ENCODE assay signal across 8 mouse cellular contexts in genomic region chr3:157520433-157520832, GRCm38 (mm10). TPM values are rescaled to one million over a fixed set of nuclear protein-coding genes. Genes with fewer than 3 reads are reported as not detected.
DNase-seq lines count a peak whose midpoint lies in the region; ATAC-seq and TF ChIP-seq lines count a peak whose summit lies in the region.

No protein-coding gene starts in this region.

- DNase-seq in lung, postnatal 0 days (ENCODE audit: low spot score): peak; percentile 18
- DNase-seq in lung, adult 2 months: no peak
- DNase-seq in adrenal gland, postnatal 25 days: peak; percentile 10
- peak; percentile 54 for DNase-seq in left cerebral cortex, postnatal 4 days
- no peak for DNase-seq in spleen, postnatal 36 days (ENCODE audit: low spot score in 2 of 2)

- TF ChIP-seq POLR2A in lung, adult 2 months (IDR thresholded peaks at IDR 0.05; ENCODE audit: borderline replicate concordance, extremely low read depth, low read depth, low read length): no peak

- no peaks in the 10 kb centered on the region for H3K4me1 ChIP-seq in lung, postnatal 0 days (ENCODE audit: insufficient read depth, low read depth, low read length)
- no peaks in the 10 kb centered on the region for H3K4me1 ChIP-seq in lung, adult 2 months (ENCODE audit: control insufficient read depth, insufficient read depth, low read length)
- H3K4me1 ChIP-seq in embryonic facial prominence, embryonic 12.5 days: no peaks in the 10 kb centered on the region
- no peaks in the 10 kb centered on the region for H3K4me1 ChIP-seq in kidney, embryonic 15.5 days
- 0 out of 2 replicates have a peak, but pooled peaks cover 2% of the 10 kb centered on the region for H3K4me1 ChIP-seq in neural tube, embryonic 15.5 days

- 0% methylated on average over 1 of the region's 1 CpGs for WGBS in lung, postnatal 0 days
- WGBS in lung, adult 2 months: 3% methylated on average over 1 of the region's 1 CpGs
- 4% methylated on average over 1 of the region's 1 CpGs for WGBS in embryonic facial prominence, embryonic 12.5 days
- WGBS in kidney, embryonic 15.5 days: 3% methylated on average over 1 of the region's 1 CpGs
- 2% methylated on average over 1 of the region's 1 CpGs for WGBS in neural tube, embryonic 15.5 days

- no peak overlapping the region for H3K4me3 ChIP-seq in lung, postnatal 0 days (ENCODE audit: low read depth, low read length)
- H3K4me3 ChIP-seq in lung, adult 2 months (replicated peaks; ENCODE audit: extremely low read depth, low read depth, low read length): no peak overlapping the region
- no peak overlapping the region for H3K4me3 ChIP-seq in embryonic facial prominence, embryonic 12.5 days
- no peak overlapping the region for H3K4me3 ChIP-seq in kidney, embryonic 15.5 days (replicated peaks)
- no peak overlapping the region for H3K4me3 ChIP-seq in neural tube, embryonic 15.5 days (replicated peaks)

- H3K36me3 ChIP-seq in lung, postnatal 0 days (ENCODE audit: insufficient read depth, low read length): no peaks in the 10 kb centered on the region
- H3K36me3 ChIP-seq in embryonic facial prominence, embryonic 12.5 days: no peaks in the 10 kb centered on the region
- no peaks in the 10 kb centered on the region for H3K36me3 ChIP-seq in kidney, embryonic 15.5 days
- H3K36me3 ChIP-seq in neural tube, embryonic 15.5 days: no peaks in the 10 kb centered on the region

- TF ChIP-seq CTCF in lung, postnatal 0 days (IDR thresholded peaks at IDR 0.05): peak; percentile 69
- TF ChIP-seq CTCF in lung, adult 2 months (IDR thresholded peaks at IDR 0.05; ENCODE audit: insufficient read depth, low read length): no peak

- H3K9ac ChIP-seq in lung, postnatal 0 days (replicated peaks; ENCODE audit: low read depth): no peak overlapping the region
- no peak overlapping the region for H3K9ac ChIP-seq in embryonic facial prominence, embryonic 12.5 days
- no peak overlapping the region for H3K9ac ChIP-seq in kidney, embryonic 15.5 days
- H3K9ac ChIP-seq in neural tube, embryonic 15.5 days (replicated peaks): no peak overlapping the region

- no peak overlapping the region for H3K4me2 ChIP-seq in lung, postnatal 0 days (replicated peaks; ENCODE audit: low read depth, low read length)
- no peak overlapping the region for H3K4me2 ChIP-seq in embryonic facial prominence, embryonic 12.5 days (replicated peaks)
- no peak overlapping the region for H3K4me2 ChIP-seq in kidney, embryonic 15.5 days
- H3K4me2 ChIP-seq in neural tube, embryonic 15.5 days: no peak overlapping the region

- intact Hi-C loops in left cerebral cortex, postnatal 4 days (cut with DNase I): no loop called here

- no peak for TF ChIP-seq EP300 in lung, postnatal 0 days (IDR thresholded peaks at IDR 0.05)

- H3K9me3 ChIP-seq in lung, postnatal 0 days (ENCODE audit: low read length): no peaks in the 10 kb centered on the region
- H3K9me3 ChIP-seq in embryonic facial prominence, embryonic 12.5 days: no peaks in the 10 kb centered on the region
- no peaks in the 10 kb centered on the region for H3K9me3 ChIP-seq in kidney, embryonic 15.5 days (replicated peaks)
- H3K9me3 ChIP-seq in neural tube, embryonic 15.5 days (replicated peaks): no peaks in the 10 kb centered on the region

- no peak for ATAC-seq in lung, postnatal 0 days
- peak; percentile 61; the same call in 1 of the 2 replicates for ATAC-seq in embryonic facial prominence, embryonic 12.5 days (ENCODE audit: insufficient number of reproducible peaks, insufficient read depth, low FRiP score, low TSS enrichment)
- ATAC-seq in kidney, embryonic 15.5 days (replicated peaks; ENCODE audit: low FRiP score): 0 out of 2 replicates have a peak, but pooled peaks have one; percentile 22
- peak; percentile 84; the same call in 1 of the 2 replicates for ATAC-seq in neural tube, embryonic 15.5 days (ENCODE audit: low FRiP score)

- no peaks in the 10 kb centered on the region for H3K27me3 ChIP-seq in lung, postnatal 0 days (replicated peaks; ENCODE audit: insufficient read depth, low read length)
- peaks cover 8% of the 10 kb centered on the region; the same call in 1 of the 2 replicates for H3K27me3 ChIP-seq in embryonic facial prominence, embryonic 12.5 days
- peaks cover 9% of the 10 kb centered on the region; the same call in 1 of the 2 replicates for H3K27me3 ChIP-seq in kidney, embryonic 15.5 days
- H3K27me3 ChIP-seq in neural tube, embryonic 15.5 days (replicated peaks): peaks cover 12% of the 10 kb centered on the region

- H3K27ac ChIP-seq in lung, postnatal 0 days (ENCODE audit: low read length): no peak overlapping the region
- H3K27ac ChIP-seq in embryonic facial prominence, embryonic 12.5 days: no peak overlapping the region
- no peak overlapping the region for H3K27ac ChIP-seq in kidney, embryonic 15.5 days
- H3K27ac ChIP-seq in neural tube, embryonic 15.5 days (replicated peaks): no peak overlapping the region

RNA-seq across cellular contexts. Expression of gene Zranb2, which starts 13.5 kb away (rescaled TPM):
- polyA plus RNA-seq in lung, postnatal 0 days (2015; fragmentation: Nextera tagmentation; extraction: Ambion mirVana): 50.3 and 52.2 TPM in 2 replicates
- polyA plus RNA-seq in lung, adult 2 months (2012; rRNA removed): 4.0 and 6.8 TPM in 2 replicates
- total RNA-seq in adrenal gland, postnatal 25 days (2021): 75.9 and 81.4 TPM in 2 replicates
- 115 and 125 TPM in 2 replicates for polyA plus RNA-seq in embryonic facial prominence, embryonic 12.5 days (2016; fragmentation: Nextera tagmentation; extraction: Ambion mirVana)
- 99.5 and 107 TPM in 2 replicates for polyA plus RNA-seq in kidney, embryonic 15.5 days (2015; fragmentation: Nextera tagmentation; extraction: Ambion mirVana)
- 100 to 1,000 TPM; 122 to 127 TPM for total RNA-seq in left cerebral cortex, postnatal 4 days (2021)
- 92.2 and 92.7 TPM in 2 replicates for polyA plus RNA-seq in neural tube, embryonic 15.5 days (2015; fragmentation: Nextera tagmentation; extraction: Ambion mirVana)

RNA-seq across cellular contexts. Expression of gene Ptger3, which starts 46.3 kb away (rescaled TPM):
- 10.3 and 14.3 TPM in 2 replicates for polyA plus RNA-seq in lung, postnatal 0 days (2015; fragmentation: Nextera tagmentation; extraction: Ambion mirVana)
- polyA plus RNA-seq in lung, adult 2 months (2012; rRNA removed): 5.8 and 6.7 TPM in 2 replicates
- 11.0 and 12.5 TPM in 2 replicates for total RNA-seq in adrenal gland, postnatal 25 days (2021)
- 5.3 and 6.1 TPM in 2 replicates for polyA plus RNA-seq in embryonic facial prominence, embryonic 12.5 days (2016; fragmentation: Nextera tagmentation; extraction: Ambion mirVana)
- 4.5 and 7.2 TPM in 2 replicates for polyA plus RNA-seq in kidney, embryonic 15.5 days (2015; fragmentation: Nextera tagmentation; extraction: Ambion mirVana)
- 10 to 100 TPM; 15.8 to 17.0 TPM for total RNA-seq in left cerebral cortex, postnatal 4 days (2021)
- 7.8 and 11.1 TPM in 2 replicates for polyA plus RNA-seq in neural tube, embryonic 15.5 days (2015; fragmentation: Nextera tagmentation; extraction: Ambion mirVana)

Comparison
In these comparisons a context has a peak if more than half of its experiments do, and no peak if none do; other contexts are left out.
1. DNase-seq: peak in lung, postnatal 0 days (single experiment), adrenal gland, postnatal 25 days (single experiment) and left cerebral cortex, postnatal 4 days (single experiment); none in lung, adult 2 months (single experiment) and spleen, postnatal 36 days (0 of 2).